Mouse (Mus musculus): Measurements from ENCODE around the gene Gm28308.

DNA sequence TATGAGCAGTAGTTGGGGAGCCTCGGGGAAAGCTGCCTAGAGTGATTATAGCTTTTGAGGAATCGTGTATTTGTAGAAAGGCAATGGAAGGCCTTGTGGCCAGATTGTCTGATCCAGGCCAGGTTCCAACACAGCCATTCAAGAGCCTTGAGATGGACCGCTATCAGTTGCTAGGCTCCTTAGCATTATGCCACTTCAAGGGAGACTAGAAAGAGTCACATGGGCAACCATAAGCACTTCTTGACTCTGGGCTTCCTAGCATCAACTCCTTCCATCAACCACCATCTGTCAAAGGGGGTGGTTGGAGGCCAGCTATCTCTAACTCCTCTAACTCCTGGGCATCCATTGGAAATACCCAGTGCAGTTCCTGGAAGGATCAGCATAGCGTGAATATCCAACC, 36.7 kb upstream of the Gm28308 start:
- TF ChIP-seq CTCF (IDR thresholded peaks at IDR 0.05; ENCODE audit: low read depth) (no peak), EP300 (IDR thresholded peaks at IDR 0.05; ENCODE audit: low read depth) (no peak)
